ENCODE assay signal across 22 mouse cellular contexts in genomic region chr3:96331438-96331837, GRCm38 (mm10). TPM values are rescaled to one million over a fixed set of nuclear protein-coding genes. Genes with fewer than 3 reads are reported as not detected.
DNase-seq lines count a peak whose midpoint lies in the region; ATAC-seq lines count a peak whose summit lies in the region.
"Had no signal": no experiment of that assay in that cellular context is flagged by ENCODE, and none has a peak within 500 bp of the region (broad histone marks: within the 10 kb centered on the region; RNA-seq: fewer than 3 reads in every experiment).

No protein-coding gene starts in this region.

- H3K36me3 ChIP-seq in hindbrain, embryonic 11.5 days (ENCODE audit: control insufficient read depth, insufficient read depth, low read length), result no peaks in the 10 kb centered on the region
- H3K36me3 ChIP-seq in hindbrain, embryonic 13.5 days, result no peaks in the 10 kb centered on the region
- H3K36me3 ChIP-seq: embryonic facial prominence, embryonic 13.5 days; heart, embryonic 13.5 days; hindbrain, embryonic 12.5 days had no signal

- no peaks in the 10 kb centered on the region for H3K9me3 ChIP-seq in hindbrain, embryonic 11.5 days (ENCODE audit: control insufficient read depth, low read length)
- no peaks in the 10 kb centered on the region for H3K9me3 ChIP-seq in hindbrain, embryonic 13.5 days
- H3K9me3 ChIP-seq: embryonic facial prominence, embryonic 13.5 days; heart, embryonic 13.5 days; hindbrain, embryonic 12.5 days had no signal

- H3K4me2 ChIP-seq in hindbrain, embryonic 11.5 days (replicated peaks; ENCODE audit: low read depth, low read length), result no peak overlapping the region
- H3K4me2 ChIP-seq in hindbrain, embryonic 13.5 days, result no peak overlapping the region
- H3K4me2 ChIP-seq: embryonic facial prominence, embryonic 13.5 days; hindbrain, embryonic 12.5 days had no signal

- WGBS in hindbrain, embryonic 11.5 days, result 81% methylated on average over 7 of the region's 7 CpGs
- WGBS in hindbrain, embryonic 13.5 days, result 69% methylated on average over 7 of the region's 7 CpGs

- H3K27me3 ChIP-seq in hindbrain, embryonic 11.5 days (ENCODE audit: control insufficient read depth, insufficient read depth, low read length), result peaks cover 67% of the 10 kb centered on the region
- H3K27me3 ChIP-seq in hindbrain, embryonic 13.5 days, result peaks cover 95% of the 10 kb centered on the region

- no peak for ATAC-seq in hindbrain, embryonic 11.5 days (ENCODE audit: low FRiP score)
- ATAC-seq in hindbrain, embryonic 13.5 days (ENCODE audit: low FRiP score), result no peak
- ATAC-seq in cerebellum, adult (ENCODE audit: insufficient number of reproducible peaks, low FRiP score, low TSS enrichment), result no peak
- ATAC-seq: forebrain, embryonic 14.5 days; hindbrain, postnatal 0 days; intestine, postnatal 0 days; Patski had no signal

- H3K4me3 ChIP-seq in hindbrain, embryonic 11.5 days (ENCODE audit: low read depth, low read length), result no peak overlapping the region
- H3K4me3 ChIP-seq in hindbrain, embryonic 13.5 days, result no peak overlapping the region
- H3K4me3 ChIP-seq: embryonic facial prominence, embryonic 13.5 days; hindbrain, embryonic 12.5 days had no signal

- H3K4me1 ChIP-seq in hindbrain, embryonic 11.5 days (replicated peaks; ENCODE audit: control insufficient read depth, insufficient read depth, low read length), result no peaks in the 10 kb centered on the region
- H3K4me1 ChIP-seq in hindbrain, embryonic 13.5 days (replicated peaks), result peaks cover 3% of the 10 kb centered on the region

- no peak overlapping the region for H3K27ac ChIP-seq in hindbrain, embryonic 11.5 days (ENCODE audit: low read depth, low read length)
- H3K27ac ChIP-seq in hindbrain, embryonic 13.5 days, result no peak overlapping the region
- H3K27ac ChIP-seq: embryonic facial prominence, embryonic 13.5 days; heart, embryonic 13.5 days; hindbrain, embryonic 12.5 days; hindbrain, postnatal 0 days had no signal

- H3K9ac ChIP-seq in hindbrain, embryonic 11.5 days (ENCODE audit: low read depth, low read length), result no peak overlapping the region
- H3K9ac ChIP-seq in hindbrain, embryonic 13.5 days, result no peak overlapping the region
- H3K9ac ChIP-seq: embryonic facial prominence, embryonic 13.5 days; hindbrain, embryonic 12.5 days had no signal

- peak; percentile 3 for DNase-seq in embryo, embryonic 10 days (ENCODE audit: low spot score)
- no peak for DNase-seq in embryo, embryonic 10.5 days (ENCODE audit: low spot score)
- peak; percentile 1 for DNase-seq in hindbrain, embryonic 11.5 days (ENCODE audit: low spot score)
- peak; percentile 1 for DNase-seq in thymus, postnatal 0 days (ENCODE audit: low spot score)
- no peak for DNase-seq in thymus, postnatal 25 days
- DNase-seq in layer of hippocampus, postnatal 14 days (ENCODE audit: low spot score in 2 of 2), result no peak
- DNase-seq: adrenal gland, adult 8-10 months; adrenal gland, postnatal 36 days; cerebellum, adult 11 months; cerebellum, adult 8-10 months; gastrocnemius, postnatal 10 days; heart, postnatal 36 days had no signal

RNA-seq across cellular contexts. Expression of gene Fcgr1, which starts 37.7 kb away (rescaled TPM):
- 1.3 and 1.9 TPM in 2 replicates for polyA plus RNA-seq in hindbrain, embryonic 11.5 days (2014; fragmentation: Nextera tagmentation; extraction: Ambion mirVana)
- polyA plus RNA-seq in hindbrain, embryonic 13.5 days (2015; fragmentation: Nextera tagmentation; extraction: Ambion mirVana), result 1.5 and 1.7 TPM in 2 replicates
- polyA plus RNA-seq in thymus, postnatal 0 days (2015; fragmentation: Nextera tagmentation; extraction: Ambion mirVana), result 3.4 and 5.0 TPM in 2 replicates
- 1 to 10 TPM; 2.3 to 2.5 TPM for total RNA-seq in layer of hippocampus, postnatal 14 days (2021)
- total RNA-seq: common myeloid progenitor, adult 5-6 weeks had no signal

Comparison
In these comparisons a context has a peak if more than half of its experiments do, and no peak if none do; other contexts are left out.
1. DNase-seq: peak in embryo, embryonic 10 days (single experiment), hindbrain, embryonic 11.5 days (single experiment) and thymus, postnatal 0 days (single experiment); none in embryo, embryonic 10.5 days (single experiment), thymus, postnatal 25 days (single experiment) and layer of hippocampus, postnatal 14 days (0 of 2).